Mouse (Mus musculus) thymus, postnatal 14 days (tissue): ENCODE measurements around the gene Slc16a7.
A peak's percentile ranks its signal among the peaks of the same experiment; 100 is the strongest.

Source experiments
- DNase-seq: peaks from one replicate; pipeline ENCODE4 v3.0.0; 2021

The Slc16a7 gene

DNA sequence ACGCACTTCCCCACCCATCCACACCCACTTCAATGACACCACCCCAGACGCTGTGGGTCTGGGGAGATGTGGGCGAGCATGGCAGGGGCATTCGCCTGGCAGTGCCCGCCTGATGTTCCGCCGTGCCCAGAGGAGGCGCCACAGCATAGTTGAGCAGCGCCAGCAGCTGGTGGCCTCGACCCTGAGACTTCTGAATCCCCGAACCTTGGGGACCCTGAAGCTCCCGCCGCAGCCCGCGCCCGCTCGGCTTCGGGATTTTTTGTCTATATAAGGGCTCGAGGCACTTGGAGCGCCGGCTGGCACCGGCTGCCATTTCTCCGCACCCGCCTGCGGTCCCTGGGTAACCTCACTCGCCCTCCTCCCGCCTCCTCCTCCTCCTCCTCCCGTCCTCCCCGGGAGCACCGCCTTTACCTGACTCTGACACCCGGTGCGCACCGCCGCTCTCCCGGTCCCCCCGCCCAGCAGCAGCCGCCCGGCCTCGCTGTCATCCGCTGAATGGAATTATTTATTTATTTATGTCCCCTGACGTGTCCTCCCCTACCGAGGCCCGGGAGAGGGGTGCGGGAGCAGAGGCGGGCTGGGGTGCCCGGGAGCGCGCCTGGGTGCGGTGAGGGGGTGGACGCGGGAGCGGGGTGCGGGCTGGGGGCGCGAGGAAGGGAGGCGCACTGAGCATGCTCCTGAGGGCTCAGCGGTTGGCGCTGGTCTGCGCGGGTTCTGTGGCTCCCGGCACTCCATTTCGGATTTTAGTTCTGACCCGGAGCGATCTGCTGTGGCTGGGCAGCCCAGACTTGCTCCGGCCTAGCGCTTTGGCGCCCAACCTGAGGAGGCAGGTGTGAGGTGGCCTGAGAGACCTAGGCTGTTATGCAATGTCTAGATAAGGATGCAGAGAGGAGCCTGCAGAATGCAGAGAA is at the start of gene Slc16a7:
Gene Slc16a7 (minus strand): TSS at position 590 of the 911 bp plus-strand sequence.
- peak; percentile 67 for DNase-seq

DNA sequence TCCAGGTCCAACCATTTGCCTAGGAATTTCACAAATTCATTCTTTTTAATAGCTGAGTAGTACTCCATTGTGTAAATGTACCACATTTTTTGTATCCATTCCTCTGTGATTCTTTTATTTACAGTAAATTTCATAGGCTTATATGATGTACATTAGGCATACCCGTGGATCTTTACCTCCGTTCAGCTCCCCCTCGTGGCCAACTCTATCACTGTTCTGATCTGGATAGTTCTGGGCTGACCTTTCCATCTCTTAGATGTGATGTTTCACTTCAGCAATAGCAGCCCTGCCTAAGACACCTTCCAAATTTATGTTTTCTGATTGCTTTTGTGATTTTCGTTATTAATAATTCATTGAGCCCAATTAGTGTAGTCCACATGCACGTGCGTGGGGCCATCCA is 29.5 kb upstream of the Slc16a7 start:
- DNase-seq: peak; percentile 9

- no peak for DNase-seq
Observed at GRCm38 (mm10) chr10:125399796-125400195, 10.5 kb upstream of the Slc16a7 start.

GRCm38 (mm10) chr10:125390011-125390410 is 746 bp upstream of the Slc16a7 start:
- DNase-seq: no peak

GRCm38 (mm10) chr10:125388481-125388875 is 787 bp downstream of the Slc16a7 start:
- peak; percentile 4 for DNase-seq

- no peak for DNase-seq
Observed at GRCm38 (mm10) chr10:125387782-125388415, 1.4 kb downstream of the Slc16a7 start.

DNA sequence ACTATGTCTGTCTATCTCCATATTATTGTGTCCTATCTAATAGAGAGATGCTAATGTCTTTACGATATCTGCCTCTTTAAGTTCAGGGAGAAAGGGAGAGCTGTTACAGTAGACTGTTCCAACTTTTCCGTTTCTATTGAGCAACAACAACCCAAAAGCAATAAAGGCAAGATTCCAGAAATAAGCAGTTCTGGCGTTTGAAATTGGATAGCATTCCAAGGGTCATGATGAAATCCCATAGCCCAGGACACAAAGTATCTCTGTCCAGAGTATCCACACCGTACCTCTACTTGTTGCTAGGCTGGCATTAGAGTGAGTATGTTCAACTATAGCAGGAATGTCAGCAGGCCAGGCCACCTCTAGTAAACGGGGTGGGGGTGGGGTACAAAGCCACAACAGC is 13.7 kb downstream of the Slc16a7 start:
- DNase-seq: no peak

- no peak for DNase-seq
Observed at GRCm38 (mm10) chr10:125372666-125373065, 16.6 kb downstream of the Slc16a7 start.

GRCm38 (mm10) chr10:125371451-125371850 is 17.8 kb downstream of the Slc16a7 start:
- no peak for DNase-seq

GRCm38 (mm10) chr10:125370037-125370610 is 19.1 kb downstream of the Slc16a7 start:
- DNase-seq: no peak

DNA sequence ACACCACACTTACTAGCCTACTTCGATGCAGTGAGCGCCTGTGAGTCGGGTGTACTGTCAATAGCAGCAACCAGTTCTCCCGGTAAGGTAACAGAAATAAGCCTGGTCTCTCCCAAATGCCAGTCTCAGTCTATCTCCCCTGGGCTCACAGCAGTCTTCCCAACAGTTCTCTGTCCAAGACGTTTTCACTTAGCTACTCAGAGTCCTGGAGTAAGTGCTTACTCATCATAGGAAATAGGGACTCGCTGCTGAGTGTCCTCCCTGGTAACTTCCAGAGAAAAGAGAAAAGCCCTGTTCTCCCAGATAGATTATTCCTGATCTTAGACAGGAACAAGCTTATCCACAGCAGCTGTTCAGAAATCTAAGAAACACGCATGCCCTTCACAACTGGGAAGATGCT is 30.8 kb downstream of the Slc16a7 start:
- DNase-seq: no peak

DNA sequence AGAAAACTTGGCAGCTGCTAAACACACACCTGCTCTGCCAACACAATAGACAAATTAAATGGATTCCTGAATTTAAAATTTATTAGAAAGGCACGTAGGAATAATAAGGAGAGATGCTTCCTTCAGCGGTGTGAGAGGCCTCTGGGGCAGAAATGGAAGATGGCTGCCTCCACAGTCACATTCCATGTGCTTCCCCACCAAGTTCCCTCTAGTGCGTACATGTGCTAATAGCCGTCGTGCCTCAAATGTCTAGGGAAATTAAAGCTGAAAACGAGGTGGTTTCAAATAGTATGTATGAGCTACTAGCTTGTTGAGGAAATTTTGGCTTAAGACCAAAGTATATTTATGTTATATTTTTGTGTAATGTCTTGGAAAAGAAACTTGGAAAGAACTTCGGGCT is 36.5 kb downstream of the Slc16a7 start:
- DNase-seq: no peak

GRCm38 (mm10) chr10:125348171-125348570 is 41.1 kb downstream of the Slc16a7 start:
- DNase-seq: no peak

DNA sequence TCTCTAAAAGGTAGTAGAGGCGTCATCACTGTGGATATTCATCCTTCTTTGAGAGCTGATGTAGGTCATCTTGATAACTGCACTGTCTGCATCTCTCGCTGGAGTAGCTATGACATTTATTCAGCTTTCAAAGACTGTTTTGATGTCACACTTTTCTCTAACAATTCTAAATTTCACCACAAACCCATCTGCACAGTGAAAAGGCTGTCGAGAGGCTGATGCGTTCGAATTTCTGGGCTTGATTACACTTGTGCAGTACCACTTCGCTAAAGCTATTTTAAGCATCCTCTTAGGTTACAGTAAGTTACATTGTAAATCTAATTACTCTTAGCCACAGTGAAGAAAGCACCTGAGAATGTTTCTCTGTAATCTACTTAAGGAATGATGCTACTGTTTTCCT is 42.1 kb downstream of the Slc16a7 start:
- DNase-seq: no peak

- no peak for DNase-seq
Observed at GRCm38 (mm10) chr10:125346364-125346763, 42.9 kb downstream of the Slc16a7 start.

DNA sequence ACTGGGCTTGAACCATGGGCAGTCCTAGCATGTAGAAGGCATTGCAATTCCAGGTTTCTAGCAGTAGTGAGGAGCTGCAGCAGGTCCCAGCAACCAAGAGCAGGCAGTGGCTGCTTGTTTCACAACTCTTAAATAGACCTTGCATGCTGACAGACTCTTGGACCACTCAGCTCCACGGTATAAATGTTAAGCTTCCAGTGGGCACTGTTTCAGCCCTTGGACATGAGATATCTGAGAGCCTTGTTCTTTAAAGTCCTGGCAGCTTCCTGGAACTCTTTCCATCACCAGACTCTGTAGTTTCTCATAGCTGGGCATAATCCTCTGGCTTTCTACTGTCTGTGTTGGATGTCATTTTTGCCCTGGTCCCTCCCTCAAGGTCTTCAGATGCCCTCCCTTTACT is 43.7 kb downstream of the Slc16a7 start:
- DNase-seq: no peak

DNA sequence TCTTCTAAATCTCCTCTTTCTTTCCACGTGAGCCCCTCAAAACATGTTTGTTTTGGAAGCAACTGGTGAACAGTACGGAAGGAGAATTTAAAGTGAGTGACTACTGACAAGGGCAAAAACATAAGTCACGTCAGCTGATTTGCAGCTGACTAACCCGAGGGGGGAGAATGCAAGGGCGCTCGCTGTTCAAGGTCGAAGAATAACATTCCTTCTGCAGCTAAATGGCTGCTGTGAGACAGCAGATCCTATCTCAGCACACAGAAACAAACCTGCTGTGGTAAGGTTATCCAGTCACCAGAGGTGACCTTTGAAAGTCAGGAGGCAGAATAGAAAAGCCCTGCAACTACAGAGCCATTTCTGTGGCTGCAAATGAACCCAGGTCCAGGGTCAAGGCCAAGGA is 47.1 kb downstream of the Slc16a7 start:
- DNase-seq: no peak

GRCm38 (mm10) chr10:125333799-125334198 is 55.5 kb downstream of the Slc16a7 start:
- DNase-seq: no peak

GRCm38 (mm10) chr10:125331334-125331733 is 57.9 kb downstream of the Slc16a7 start:
- DNase-seq: no peak

DNA sequence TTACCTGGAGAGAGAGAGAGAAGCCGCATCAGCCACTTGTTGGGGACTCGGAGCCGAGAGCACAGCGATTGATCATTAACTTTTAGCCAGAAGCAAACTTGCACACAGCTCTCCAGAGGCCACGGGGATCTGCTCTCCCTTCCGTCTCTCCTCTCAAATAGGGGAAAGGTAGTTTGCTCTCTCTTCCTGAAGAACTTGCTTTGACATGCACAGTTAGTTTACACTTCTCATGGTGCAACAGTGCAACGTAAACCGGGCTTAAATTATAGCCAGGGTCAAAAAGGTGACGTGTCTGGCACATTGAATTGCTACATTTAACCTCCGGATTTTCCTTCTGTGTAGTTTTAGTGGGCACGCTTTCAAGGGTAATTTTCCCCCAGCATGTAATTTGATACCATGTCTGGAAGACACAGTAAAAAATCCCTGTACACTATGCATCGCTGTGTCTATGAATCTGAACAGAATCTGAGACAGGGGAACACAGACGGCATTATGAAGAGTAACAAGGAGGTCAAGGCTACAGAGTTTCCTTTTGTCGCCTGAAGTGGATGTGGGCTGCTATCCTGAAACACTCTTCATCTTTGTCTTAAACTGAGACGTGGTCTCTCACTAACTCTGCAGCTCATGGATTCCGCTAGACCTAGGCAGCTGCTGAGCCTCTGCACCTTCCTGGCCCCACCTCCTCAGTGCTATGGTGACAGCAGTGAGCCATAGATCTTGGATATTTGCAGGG is 60.8 kb downstream of the Slc16a7 start:
- no peak for DNase-seq

- DNase-seq: no peak
Observed at GRCm38 (mm10) chr10:125324871-125325565, 64.2 kb downstream of the Slc16a7 start.

DNA sequence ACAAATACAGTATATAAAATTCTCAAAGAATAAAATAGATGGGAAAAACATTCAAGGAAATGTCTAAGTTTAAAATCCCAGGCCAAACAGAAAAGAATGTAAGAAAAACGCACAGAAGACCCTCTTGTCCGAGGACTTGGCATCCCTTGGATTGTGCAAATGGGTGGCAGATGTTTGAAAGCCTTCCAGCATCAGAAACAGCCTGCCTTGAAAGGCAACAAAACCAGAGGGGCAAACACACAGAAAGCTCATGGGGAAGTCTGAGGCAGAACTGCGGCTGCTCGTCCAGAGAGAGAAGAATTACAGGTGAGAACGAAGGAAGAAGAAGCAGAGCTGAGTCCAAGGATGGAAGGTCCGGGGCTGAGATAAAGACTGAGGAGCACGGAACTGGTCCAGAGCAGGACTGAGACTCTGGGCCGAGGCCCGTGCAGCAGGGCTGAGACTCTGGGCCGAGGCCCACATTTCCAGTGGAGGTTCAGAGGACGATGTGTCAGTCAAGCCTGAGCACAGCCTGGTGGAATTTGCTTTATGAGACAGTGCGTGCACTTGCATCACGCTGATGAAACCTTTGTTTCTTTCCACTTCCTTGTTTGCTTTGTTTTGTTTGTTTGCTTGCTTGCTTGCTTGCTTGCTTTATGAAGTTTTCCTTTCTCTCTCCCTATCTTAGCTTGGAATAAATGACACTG is 65.0 kb downstream of the Slc16a7 start:
- no peak for DNase-seq
